Mouse (Mus musculus): ENCODE results near the gene Prkd1.

GRCm38 (mm10) chr12:50544855-50545609 is 103.9 kb downstream of the Prkd1 start:
- TF ChIP-seq CTCF (IDR thresholded peaks at IDR 0.05; ENCODE audit: low read depth, low read length) (no peak), POLR2A (IDR thresholded peaks at IDR 0.05; ENCODE audit: extremely low read depth, insufficient read depth, low read length) (no peak)
